Mouse (Mus musculus) embryo, embryonic 10.5 days (tissue): Measurements from ENCODE around the gene 6430571L13Rik.

Source experiments
- DNase-seq: peaks from one replicate; pipeline ENCODE4 v3.0.0-alpha.2; 2015; ENCODE audit warnings: low spot score

Gene 6430571L13Rik

GRCm38 (mm10) chr9:107386722-107387121 is 46.3 kb downstream of the 6430571L13Rik start:
- DNase-seq = no peak

GRCm38 (mm10) chr9:107387708-107388107 is 47.3 kb downstream of the 6430571L13Rik start:
- no peak for DNase-seq

GRCm38 (mm10) chr9:107388263-107388662 is 47.9 kb downstream of the 6430571L13Rik start:
- DNase-seq = no peak

- DNase-seq = no peak
Measured at GRCm38 (mm10) chr9:107396397-107396796, 56.0 kb downstream of the 6430571L13Rik start.

GRCm38 (mm10) chr9:107398968-107399367 is 58.6 kb downstream of the 6430571L13Rik start:
- DNase-seq = no peak

- peak; percentile 71 for DNase-seq
Measured at GRCm38 (mm10) chr9:107399491-107399971, 59.1 kb downstream of the 6430571L13Rik start, which contains the start of gene Cacna2d2. Gene Cacna2d2 (plus strand): TSS chr9:107399612.

GRCm38 (mm10) chr9:107400060-107400511 is 59.7 kb downstream of the 6430571L13Rik start:
- peak; percentile 58 for DNase-seq

GRCm38 (mm10) chr9:107400666-107401285 is 60.4 kb downstream of the 6430571L13Rik start:
- no peak for DNase-seq
